Mouse (Mus musculus) erythroblast, embryonic 14.5 days (primary cell): ENCODE measurements around the gene Cyb5r4.

Experiments used
- GATA1 ChIP-seq: IDR thresholded peaks from 2 replicates; pipeline ENCODE4 v1.6.1; 2012; ENCODE audit warnings: low read length, inconsistent platforms, mixed read lengths
- TAL1 ChIP-seq: IDR thresholded peaks from 3 replicates; pipeline ENCODE4 v1.6.1; 2012; ENCODE audit warnings: low read length, inconsistent platforms, mixed read lengths

- TF ChIP-seq TAL1 (no peak), GATA1 (no peak)
Measured at GRCm38 (mm10) chr9:87015288-87015937, 6.4 kb upstream of the Cyb5r4 start, which contains the start of gene Ripply2.
